Mouse (Mus musculus) megakaryocyte, embryonic 14.5 days (primary cell): ENCODE measurements around the gene Ndrg4.

Experiments used
- FLI1 ChIP-seq: IDR thresholded peaks from 2 replicates; pipeline ENCODE4 v1.6.1; 2012; ENCODE audit warnings: low read length, inconsistent platforms, mixed read lengths
- GATA1 ChIP-seq: IDR thresholded peaks from 3 replicates; pipeline ENCODE4 v1.6.1; 2012; ENCODE audit warnings: mixed read lengths, low read length, inconsistent platforms, borderline replicate concordance

DNA sequence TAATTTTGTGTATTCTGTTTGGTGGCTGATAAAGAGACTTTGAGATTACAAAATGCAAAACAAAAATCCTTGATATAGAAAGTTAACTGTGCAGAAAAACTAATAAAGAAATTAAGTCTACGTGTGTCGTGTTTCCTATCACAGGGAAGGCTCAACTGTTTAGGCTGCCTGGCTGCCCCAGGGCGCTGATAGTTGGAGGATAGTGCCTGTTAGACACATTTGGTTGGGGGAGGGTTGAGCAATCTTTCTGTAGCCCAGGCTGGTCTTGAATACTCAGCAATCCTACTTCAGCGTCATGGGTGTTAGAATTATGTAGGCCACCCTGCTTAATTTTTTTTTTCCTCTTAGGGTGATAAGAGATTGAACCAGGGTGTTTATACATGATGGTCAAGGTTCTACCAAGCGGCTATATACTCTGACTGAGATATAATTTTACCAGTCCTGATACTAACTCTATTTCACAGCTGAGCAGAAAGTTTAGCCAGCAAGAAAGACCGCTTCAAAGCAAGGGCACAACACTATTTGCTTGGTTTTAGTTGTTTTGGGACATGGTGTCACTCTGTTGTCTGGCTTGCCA is 38.1 kb downstream of the Ndrg4 start:
- TF ChIP-seq FLI1 = no peak
- TF ChIP-seq GATA1 = no peak
